Mouse (Mus musculus) v-Abl transformed pro-B cells (cell line): ENCODE results near the gene Ptprn2.
"Not testable (repeated sequence)": the region's sequence is repeated elsewhere in the genome, so short reads cannot be mapped to it uniquely, and the experiment has no call there.

Experiments used
- in situ Hi-C, 2 experiments: fragments of 400-800 bp; cut with MboI; formaldehyde crosslinking; loops; one replicate each; pipeline ENCODE4 v1.15.1; 2025; ENCODE audit not compliant: unreplicated experiment in 2 of 2

Gene Ptprn2

GRCm38 (mm10) chr12:116512482-116512881, 27.0 kb downstream of the Ptprn2 start:
- in situ Hi-C loops: no loop called here

GRCm38 (mm10) chr12:116513788-116514187, 28.3 kb downstream of the Ptprn2 start:
- in situ Hi-C loops: not testable (repeated sequence)

GRCm38 (mm10) chr12:116515824-116516223, 30.3 kb downstream of the Ptprn2 start:
- in situ Hi-C loops: no loop called here

GRCm38 (mm10) chr12:116528861-116529260, 43.3 kb downstream of the Ptprn2 start:
- in situ Hi-C loops: no loop called here

- in situ Hi-C loops: no loop called here
Observed at GRCm38 (mm10) chr12:116533281-116533680, 47.8 kb downstream of the Ptprn2 start.

- in situ Hi-C loops: no loop called here
Observed at GRCm38 (mm10) chr12:116539305-116539704, 53.8 kb downstream of the Ptprn2 start.

GRCm38 (mm10) chr12:116540608-116541007, 55.1 kb downstream of the Ptprn2 start:
- in situ Hi-C loops: no loop called here

- in situ Hi-C loops: no loop called here
Observed at GRCm38 (mm10) chr12:116550031-116550430, 64.5 kb downstream of the Ptprn2 start.

GRCm38 (mm10) chr12:116551516-116551915, 66.0 kb downstream of the Ptprn2 start:
- in situ Hi-C loops: no loop called here

GRCm38 (mm10) chr12:116552306-116552705, 66.8 kb downstream of the Ptprn2 start:
- in situ Hi-C loops: no loop called here

- in situ Hi-C loops: no loop called here
Observed at GRCm38 (mm10) chr12:116553361-116553760, 67.8 kb downstream of the Ptprn2 start.

- in situ Hi-C loops: no loop called here
Observed at GRCm38 (mm10) chr12:116555964-116556363, 70.4 kb downstream of the Ptprn2 start.

- in situ Hi-C loops: no loop called here
Observed at GRCm38 (mm10) chr12:116564441-116564840, 78.9 kb downstream of the Ptprn2 start.

GRCm38 (mm10) chr12:116566672-116567071, 81.2 kb downstream of the Ptprn2 start:
- in situ Hi-C loops: no loop called here

- in situ Hi-C loops: no loop called here
Observed at GRCm38 (mm10) chr12:116567170-116567569, 81.7 kb downstream of the Ptprn2 start.

GRCm38 (mm10) chr12:116569568-116569967, 84.0 kb downstream of the Ptprn2 start:
- in situ Hi-C loops: no loop called here

GRCm38 (mm10) chr12:116574102-116574501, 88.6 kb downstream of the Ptprn2 start:
- in situ Hi-C loops: no loop called here

- in situ Hi-C loops: no loop called here
Observed at GRCm38 (mm10) chr12:116574720-116575119, 89.2 kb downstream of the Ptprn2 start.

GRCm38 (mm10) chr12:116577917-116578316, 92.4 kb downstream of the Ptprn2 start:
- in situ Hi-C loops: not testable (repeated sequence)

GRCm38 (mm10) chr12:116580827-116581544, 95.5 kb downstream of the Ptprn2 start:
- in situ Hi-C loops: no loop called here

GRCm38 (mm10) chr12:116581864-116582263, 96.3 kb downstream of the Ptprn2 start:
- in situ Hi-C loops: no loop called here

- in situ Hi-C loops: no loop called here
Observed at GRCm38 (mm10) chr12:116582829-116583228, 97.3 kb downstream of the Ptprn2 start.

- in situ Hi-C loops: no loop called here
Observed at GRCm38 (mm10) chr12:116585001-116585400, 99.5 kb downstream of the Ptprn2 start.
